Mouse (Mus musculus) forebrain, embryonic 10.5 days (tissue): Measurements from ENCODE around the gene Pop4. TPM values are rescaled to one million over a fixed set of nuclear protein-coding genes. Genes with fewer than 3 reads are reported as not detected.
A peak's percentile ranks its signal among the peaks of the same experiment; 100 is the strongest.

Experiments used
- DNase-seq: peaks from one replicate; pipeline ENCODE4 v3.0.0-alpha.2; 2017; ENCODE audit warnings: low spot score; ENCODE audit errors: extremely low spot score
- H3K27ac ChIP-seq: fragments of 300-500 bp; sonication (generic); 2 replicates; pipeline ENCODE4 v1.5.1; 2016; ENCODE audit warnings: mild to moderate bottlenecking
- H3K27me3 ChIP-seq: fragments of 300-500 bp; sonication (generic); 2 replicates; pipeline ENCODE4 v1.6.1; 2016; ENCODE audit warnings: mild to moderate bottlenecking; ENCODE audit not compliant: poor library complexity, severe bottlenecking
- H3K36me3 ChIP-seq: fragments of 300-500 bp; sonication (generic); replicated peaks from 2 replicates; pipeline ENCODE4 v1.6.1; 2016; ENCODE audit warnings: mild to moderate bottlenecking, moderate library complexity
- H3K4me1 ChIP-seq: fragments of 300-500 bp; sonication (generic); 2 replicates; pipeline ENCODE4 v1.6.1; 2016
- H3K4me3 ChIP-seq: fragments of 300-500 bp; sonication (generic); 2 replicates; pipeline ENCODE4 v1.5.1; 2016; ENCODE audit warnings: mild to moderate bottlenecking, moderate library complexity
- H3K9me3 ChIP-seq: fragments of 300-500 bp; sonication (generic); 2 replicates; pipeline ENCODE4 v1.6.1; 2016; ENCODE audit warnings: mild to moderate bottlenecking, moderate library complexity
- whole genome bisulfite sequencing: fragments of 180-500 bp; shearing (Covaris S2); methylation state at CpG from one replicate; pipeline ENCODE4 v1.1.7; 2016; 5-methylcytosine and 5-hydroxymethylcytosine counted together
- polyA plus RNA-seq: library from polyadenylated mRNA; unstranded; fragments of >200 nt; fragmentation: Nextera tagmentation; extraction: Ambion mirVana; gene quantifications from 2 replicates; pipeline ENCODE4 v1.2.1, GENCODE M21; 2016

Gene Pop4
- polyA plus RNA-seq, 1 experiment from 2014 or later: 98.3 TPM

- Histone ChIP-seq H3K4me1 (no peaks in the 10 kb centered on the region), H3K36me3 (no peaks in the 10 kb centered on the region), H3K9me3 (no peaks in the 10 kb centered on the region), H3K27me3 (no peaks in the 10 kb centered on the region), H3K4me3 (no peak overlapping the region), H3K27ac (no peak overlapping the region)
- no peak for DNase-seq
- WGBS: 51% methylated on average over 11 of the region's 11 CpGs
Measured at GRCm38 (mm10) chr7:38236400-38237105, 34.7 kb downstream of the Pop4 start.

- H3K4me3 ChIP-seq: no peak overlapping the region
- H3K27me3 ChIP-seq: peaks cover 25% of the 10 kb centered on the region
- no peaks in the 10 kb centered on the region; the same call in 1 of the 2 replicates for H3K9me3 ChIP-seq
- H3K27ac ChIP-seq: no peak overlapping the region
- 22% methylated on average over 8 of the region's 8 CpGs for WGBS
- DNase-seq: no peak
- no peaks in the 10 kb centered on the region for H3K36me3 ChIP-seq
- peaks cover 22% of the 10 kb centered on the region for H3K4me1 ChIP-seq
Measured at GRCm38 (mm10) chr7:38230285-38230684, 40.9 kb downstream of the Pop4 start.

GRCm38 (mm10) chr7:38228329-38228728 lies 42.9 kb downstream of the Pop4 start:
- no peak for DNase-seq
- H3K4me1 ChIP-seq: peaks cover 25% of the 10 kb centered on the region
- 20% methylated on average over 8 of the region's 8 CpGs for WGBS
- peak overlapping the region; percentile 70 for H3K27ac ChIP-seq
- H3K36me3 ChIP-seq: no peaks in the 10 kb centered on the region
- H3K4me3 ChIP-seq: peak overlapping the region; percentile 69
- H3K9me3 ChIP-seq: no peaks in the 10 kb centered on the region; the same call in 1 of the 2 replicates
- H3K27me3 ChIP-seq: peaks cover 25% of the 10 kb centered on the region

- WGBS: under 1% methylated on average over 36 of the region's 36 CpGs
- H3K4me1 ChIP-seq: peaks cover 25% of the 10 kb centered on the region
- no peaks in the 10 kb centered on the region for H3K36me3 ChIP-seq
- H3K27me3 ChIP-seq: peaks cover 25% of the 10 kb centered on the region
- peak; percentile 92 for DNase-seq
- peak within 1 kb of the TSS; percentile 69 for H3K4me3 ChIP-seq
- peak within 1 kb of the TSS; percentile 70 for H3K27ac ChIP-seq
- no peaks in the 10 kb centered on the region; the same call in 1 of the 2 replicates for H3K9me3 ChIP-seq
Measured at GRCm38 (mm10) chr7:38227900-38228298, 43.3 kb downstream of the Pop4 start, which contains the start of gene Plekhf1. TSS of gene Plekhf1 (minus strand) at chr7:38228016.

- no peaks in the 10 kb centered on the region; the same call in 1 of the 2 replicates for H3K9me3 ChIP-seq
- peak; percentile 68 for DNase-seq
- peaks cover 25% of the 10 kb centered on the region for H3K4me1 ChIP-seq
- no peaks in the 10 kb centered on the region for H3K36me3 ChIP-seq
- H3K27ac ChIP-seq: peak overlapping the region; percentile 70
- H3K4me3 ChIP-seq: peak overlapping the region; percentile 69
- H3K27me3 ChIP-seq: peaks cover 25% of the 10 kb centered on the region
- WGBS: 0% methylated on average over 25 of the region's 25 CpGs
Measured at GRCm38 (mm10) chr7:38227181-38227899, 43.9 kb downstream of the Pop4 start.

- no peak for DNase-seq
- 80% methylated on average over 2 of the region's 2 CpGs for WGBS
- H3K36me3 ChIP-seq: peaks cover 7% of the 10 kb centered on the region
- peaks cover 25% of the 10 kb centered on the region for H3K27me3 ChIP-seq
- H3K4me1 ChIP-seq: peaks cover 25% of the 10 kb centered on the region
- H3K27ac ChIP-seq: no peak overlapping the region
- no peaks in the 10 kb centered on the region; the same call in 1 of the 2 replicates for H3K9me3 ChIP-seq
- H3K4me3 ChIP-seq: 0 out of 2 replicates have a peak overlapping the region, but pooled peaks have one; percentile 69
Measured at GRCm38 (mm10) chr7:38226226-38226625, 45.0 kb downstream of the Pop4 start.

- DNase-seq: no peak
- Histone ChIP-seq H3K27ac (no peak overlapping the region), H3K4me1 (peaks cover 25% of the 10 kb centered on the region), H3K36me3 (peaks cover 14% of the 10 kb centered on the region), H3K4me3 (no peak overlapping the region), H3K9me3 (no peaks in the 10 kb centered on the region; the same call in 1 of the 2 replicates), H3K27me3 (peaks cover 16% of the 10 kb centered on the region)
- WGBS: 88% methylated on average over 13 of the region's 13 CpGs
Measured at GRCm38 (mm10) chr7:38224577-38225369, 46.5 kb downstream of the Pop4 start.

- Histone ChIP-seq H3K4me1 (0 out of 2 replicates have a peak, but pooled peaks cover 3% of the 10 kb centered on the region), H3K27me3 (no peaks in the 10 kb centered on the region), H3K9me3 (no peaks in the 10 kb centered on the region), H3K27ac (no peak overlapping the region), H3K36me3 (peaks cover 14% of the 10 kb centered on the region), H3K4me3 (no peak overlapping the region)
- 98% methylated on average over 7 of the region's 7 CpGs for WGBS
- DNase-seq: no peak
Measured at GRCm38 (mm10) chr7:38220866-38221265, 50.4 kb downstream of the Pop4 start.

- WGBS: 84% methylated on average over 4 of the region's 4 CpGs
- Histone ChIP-seq H3K9me3 (no peaks in the 10 kb centered on the region), H3K36me3 (peaks cover 14% of the 10 kb centered on the region), H3K4me3 (no peak overlapping the region), H3K27me3 (no peaks in the 10 kb centered on the region), H3K27ac (no peak overlapping the region), H3K4me1 (no peaks in the 10 kb centered on the region)
- DNase-seq: no peak
Measured at GRCm38 (mm10) chr7:38219526-38219925, 51.7 kb downstream of the Pop4 start.

- Histone ChIP-seq H3K4me1 (no peaks in the 10 kb centered on the region), H3K4me3 (no peak overlapping the region), H3K36me3 (peaks cover 14% of the 10 kb centered on the region), H3K27ac (no peak overlapping the region), H3K9me3 (no peaks in the 10 kb centered on the region), H3K27me3 (no peaks in the 10 kb centered on the region)
- DNase-seq: no peak
- WGBS: 84% methylated on average over 8 of the region's 8 CpGs
Measured at GRCm38 (mm10) chr7:38218631-38219367, 52.4 kb downstream of the Pop4 start.

GRCm38 (mm10) chr7:38217417-38218171 lies 53.6 kb downstream of the Pop4 start:
- no peak overlapping the region for H3K27ac ChIP-seq
- H3K4me1 ChIP-seq: no peaks in the 10 kb centered on the region
- H3K36me3 ChIP-seq: peaks cover 14% of the 10 kb centered on the region

More at GRCm38 (mm10) chr7:38217417-38218171, 53.6 kb downstream of the Pop4 start:
- Histone ChIP-seq H3K4me3 (no peak overlapping the region), H3K27me3 (no peaks in the 10 kb centered on the region), H3K9me3 (no peaks in the 10 kb centered on the region)
- WGBS: 62% methylated on average over 5 of the region's 5 CpGs
- DNase-seq: no peak
